Mouse (Mus musculus) liver, adult 2 months (tissue): ENCODE measurements at regions not wholly inside any gene's neighbourhood (a gene's known extent, or its start where the extent isn't known, plus 50 kb on each side); places are given as distances from the start of the nearest gene placed in this dataset.

Source experiments
- DNase-seq: peaks from one replicate; pipeline ENCODE4 v3.0.0-alpha.2; 2011; ENCODE audit warnings: low read depth, low spot score; ENCODE audit errors: extremely low read depth
- H3K27ac ChIP-seq: fragments of 200-500 bp; replicated peaks from 2 replicates; pipeline ENCODE4 v1.5.1; 2012; ENCODE audit warnings: low read depth, mild to moderate bottlenecking, control low read depth, inconsistent platforms, low read length; ENCODE audit not compliant: insufficient read depth
- H3K27me3 ChIP-seq: fragments of 200-500 bp; 2 replicates; pipeline ENCODE4 v1.6.1; 2012; ENCODE audit warnings: mild to moderate bottlenecking, moderate library complexity, low read length, inconsistent platforms; ENCODE audit not compliant: control insufficient read depth, insufficient read depth
- H3K36me3 ChIP-seq: fragments of 200-500 bp; 2 replicates; pipeline ENCODE4 v1.6.1; 2012; ENCODE audit warnings: low read length, inconsistent platforms; ENCODE audit not compliant: control insufficient read depth, insufficient read depth
- H3K4me1 ChIP-seq: fragments of 200-500 bp; 2 replicates; pipeline ENCODE4 v1.6.1; 2011; ENCODE audit warnings: low read length; ENCODE audit not compliant: control insufficient read depth, insufficient read depth
- H3K4me3 ChIP-seq: fragments of 200-500 bp; 2 replicates; pipeline ENCODE4 v1.5.1; 2011; ENCODE audit warnings: low read depth, mild to moderate bottlenecking, control low read depth, low read length, moderate library complexity; ENCODE audit not compliant: insufficient read depth
- H3K79me2 ChIP-seq: fragments of 200-500 bp; 2 replicates; pipeline ENCODE4 v1.6.1; 2012; ENCODE audit warnings: inconsistent platforms, mild to moderate bottlenecking, low read length, moderate library complexity; ENCODE audit not compliant: control insufficient read depth, insufficient read depth
- H3K9ac ChIP-seq: fragments of 200-500 bp; 2 replicates; pipeline ENCODE4 v1.6.1; 2012; ENCODE audit warnings: low read depth, mild to moderate bottlenecking, control low read depth, inconsistent platforms, low read length
- CTCF ChIP-seq: fragments of 200-500 bp; IDR thresholded peaks from 2 replicates; pipeline ENCODE4 v1.5.1; 2011; ENCODE audit warnings: low read depth, low read length, control low read depth
- POLR2A ChIP-seq: fragments of 200-500 bp; IDR thresholded peaks from 2 replicates; pipeline ENCODE4 v1.6.1; 2011; ENCODE audit warnings: low read length, control low read depth; ENCODE audit not compliant: insufficient read depth; ENCODE audit errors: extremely low read depth
- WGBS: fragments of 180-500 bp; shearing (Covaris S2); methylation state at CpG from one replicate; pipeline ENCODE4 v1.1.7; 2018; 5-methylcytosine and 5-hydroxymethylcytosine counted together

- DNase-seq, result no peak
- Histone ChIP-seq H3K4me1 (no peaks in the 10 kb centered on the region), H3K79me2 (no peaks in the 10 kb centered on the region), H3K36me3 (no peaks in the 10 kb centered on the region), H3K27ac (no peak overlapping the region), H3K27me3 (0 out of 2 replicates have a peak, but pooled peaks cover 3% of the 10 kb centered on the region), H3K4me3 (no peak overlapping the region), H3K9ac (no peak overlapping the region)
- WGBS, result 90% methylated on average over 5 of the region's 5 CpGs
- no peak for TF ChIP-seq CTCF
- no peak for TF ChIP-seq POLR2A
Measured at GRCm38 (mm10) chr5:119534946-119535345, 135.5 kb upstream of the Tbx3 start.

- TF ChIP-seq CTCF, result no peak
- TF ChIP-seq POLR2A, result no peak
- 40% methylated on average over 11 of the region's 11 CpGs for WGBS
- H3K79me2 ChIP-seq, result no peaks in the 10 kb centered on the region
Measured at GRCm38 (mm10) chr5:119542836-119543235, 127.6 kb upstream of the Tbx3 start.

GRCm38 (mm10) chr5:119543716-119544115 is 126.8 kb upstream of the Tbx3 start:
- no peak overlapping the region for H3K9ac ChIP-seq
- H3K4me3 ChIP-seq, result no peak overlapping the region
- H3K4me1 ChIP-seq, result no peaks in the 10 kb centered on the region; the same call in 1 of the 2 replicates
- no peaks in the 10 kb centered on the region for H3K36me3 ChIP-seq
- no peaks in the 10 kb centered on the region for H3K79me2 ChIP-seq
- H3K27ac ChIP-seq, result no peak overlapping the region
- WGBS, result 90% methylated on average over 6 of the region's 6 CpGs
- no peaks in the 10 kb centered on the region for H3K27me3 ChIP-seq
- DNase-seq, result no peak
- TF ChIP-seq POLR2A, result no peak
- TF ChIP-seq CTCF, result no peak

More at GRCm38 (mm10) chr5:119542836-119543235, 127.6 kb upstream of the Tbx3 start:
- Histone ChIP-seq H3K36me3 (no peaks in the 10 kb centered on the region), H3K4me3 (no peak overlapping the region), H3K27ac (no peak overlapping the region), H3K27me3 (no peaks in the 10 kb centered on the region), H3K4me1 (no peaks in the 10 kb centered on the region; the same call in 1 of the 2 replicates), H3K9ac (no peak overlapping the region)
- DNase-seq, result peak; percentile 69

- Histone ChIP-seq H3K9ac (no peak overlapping the region), H3K4me1 (no peaks in the 10 kb centered on the region; the same call in 1 of the 2 replicates), H3K27ac (no peak overlapping the region), H3K27me3 (no peaks in the 10 kb centered on the region), H3K79me2 (no peaks in the 10 kb centered on the region), H3K4me3 (no peak overlapping the region), H3K36me3 (no peaks in the 10 kb centered on the region)
- 84% methylated on average over 11 of the region's 11 CpGs for WGBS
- DNase-seq, result no peak
- TF ChIP-seq POLR2A, result no peak
Measured at GRCm38 (mm10) chr5:119544681-119545080, 125.8 kb upstream of the Tbx3 start.

GRCm38 (mm10) chr5:119547070-119547469 is 123.4 kb upstream of the Tbx3 start:
- WGBS, result 82% methylated on average over 19 of the region's 19 CpGs
- H3K27me3 ChIP-seq, result no peaks in the 10 kb centered on the region
- no peak for DNase-seq
- no peaks in the 10 kb centered on the region; the same call in 1 of the 2 replicates for H3K4me1 ChIP-seq
- no peaks in the 10 kb centered on the region for H3K79me2 ChIP-seq
- H3K4me3 ChIP-seq, result no peak overlapping the region
- no peak overlapping the region for H3K9ac ChIP-seq
- H3K27ac ChIP-seq, result no peak overlapping the region
- no peak for TF ChIP-seq CTCF
- TF ChIP-seq POLR2A, result no peak
- H3K36me3 ChIP-seq, result no peaks in the 10 kb centered on the region

GRCm38 (mm10) chr5:119550916-119551315 is 119.6 kb upstream of the Tbx3 start:
- Histone ChIP-seq H3K4me1 (no peaks in the 10 kb centered on the region), H3K79me2 (no peaks in the 10 kb centered on the region), H3K27ac (no peak overlapping the region), H3K36me3 (no peaks in the 10 kb centered on the region), H3K27me3 (no peaks in the 10 kb centered on the region), H3K9ac (no peak overlapping the region), H3K4me3 (no peak overlapping the region)
- DNase-seq, result no peak
- no peak for TF ChIP-seq CTCF
- TF ChIP-seq POLR2A, result no peak
- WGBS, result 79% methylated on average over 6 of the region's 6 CpGs
